Mouse (Mus musculus) layer of hippocampus, adult 6 months (tissue): ENCODE data around the gene Inhbb. TPM values are rescaled to one million over a fixed set of nuclear protein-coding genes. Genes with fewer than 3 reads are reported as not detected.

ENCODE experiments used
- long read RNA-seq, 2 experiments: library from polyadenylated mRNA; unstranded; transcript quantifications; one replicate each; pipeline ENCODE4 v2.0.0; 2019 to 2020
- polyA plus RNA-seq: library from polyadenylated mRNA; unstranded; fragments of <200 nt; fragmentation: Nextera tagmentation; gene quantifications from 2 replicates; pipeline ENCODE4 v1.2.3, GENCODE M21; 2021

Gene Inhbb
- 0.65 and 0.67 TPM in 2 replicates for polyA plus RNA-seq
- long read RNA-seq, experiment 1, partial matches to known transcripts: 0 of 2 reads
- long read RNA-seq, experiment 1, other reads (novel, unspliced or antisense): 2 of 2 reads
- long read RNA-seq, experiment 2, full-length matches to known transcripts: 23 of 26 reads
- long read RNA-seq, experiment 2, partial matches to known transcripts: 3 of 26 reads
- long read RNA-seq, experiment 2, other reads (novel, unspliced or antisense): 0 of 26 reads

DNA sequence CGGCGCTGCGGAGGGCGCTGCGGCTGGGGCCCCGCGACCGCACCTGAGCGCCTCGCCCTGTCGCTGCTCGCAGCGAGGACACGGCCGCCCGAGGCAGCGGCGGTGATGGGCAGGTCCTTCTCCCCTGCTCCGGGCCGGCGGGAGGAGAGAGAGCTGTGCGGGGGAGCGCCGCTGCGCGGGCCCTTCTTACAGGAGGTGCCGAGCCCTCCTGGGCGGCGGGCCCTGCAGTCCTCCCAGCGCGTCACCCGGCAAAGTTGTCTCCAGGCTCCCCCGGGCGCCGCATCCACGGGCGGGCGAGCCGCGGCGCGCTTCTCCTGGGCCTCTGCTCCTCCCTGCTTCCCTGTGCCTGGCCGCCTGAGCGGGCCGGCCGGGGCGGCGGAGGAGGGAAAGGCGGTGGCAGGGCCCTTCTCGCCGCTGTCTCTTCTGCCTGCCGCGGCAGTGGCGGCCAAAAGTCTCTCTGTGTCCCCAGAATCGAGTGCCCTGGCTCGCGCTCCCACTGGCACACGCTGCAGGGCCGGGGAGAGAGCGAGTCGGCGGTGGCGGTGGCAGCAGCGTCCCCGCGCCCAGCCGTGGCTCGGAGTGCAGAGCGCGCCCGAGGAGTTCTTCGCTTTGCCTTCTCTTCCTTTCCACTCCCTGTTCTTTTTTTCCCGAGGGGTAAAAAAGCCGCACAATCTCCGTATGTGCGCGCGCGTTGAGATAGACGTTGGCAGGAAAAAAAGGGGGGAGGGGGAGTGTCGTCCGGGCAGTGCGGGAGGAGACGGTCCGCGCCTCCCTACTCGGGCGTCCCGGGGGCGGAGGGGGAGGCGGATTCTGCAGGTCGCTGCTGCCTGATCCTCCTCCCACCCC, at the start of gene Inhbb:
Gene Inhbb, minus strand, starts transcription at position 673 of the 846 bp plus-strand sequence.

Other genes starting within 250 kb of the Inhbb start
- gene Ralb, start 82.5 kb upstream of the Inhbb start, polyA plus RNA-seq: 12.6 and 14.8 TPM in 2 replicates
- 15.3 and 15.7 TPM in 2 replicates for gene Tmem185b, start 103.9 kb upstream of the Inhbb start, polyA plus RNA-seq
- 4.0 and 4.2 TPM in 2 replicates for gene Epb41l5, start 226.8 kb upstream of the Inhbb start, polyA plus RNA-seq